Mouse (Mus musculus): ENCODE measurements at regions not wholly inside any gene's neighbourhood (a gene's known extent, or its start where the extent isn't known, plus 50 kb on each side); places are given as distances from the start of the nearest gene placed in this dataset.
"Not testable (repeated sequence)": the region's sequence is repeated elsewhere in the genome, so short reads cannot be mapped to it uniquely, and the experiment has no call there.

DNA sequence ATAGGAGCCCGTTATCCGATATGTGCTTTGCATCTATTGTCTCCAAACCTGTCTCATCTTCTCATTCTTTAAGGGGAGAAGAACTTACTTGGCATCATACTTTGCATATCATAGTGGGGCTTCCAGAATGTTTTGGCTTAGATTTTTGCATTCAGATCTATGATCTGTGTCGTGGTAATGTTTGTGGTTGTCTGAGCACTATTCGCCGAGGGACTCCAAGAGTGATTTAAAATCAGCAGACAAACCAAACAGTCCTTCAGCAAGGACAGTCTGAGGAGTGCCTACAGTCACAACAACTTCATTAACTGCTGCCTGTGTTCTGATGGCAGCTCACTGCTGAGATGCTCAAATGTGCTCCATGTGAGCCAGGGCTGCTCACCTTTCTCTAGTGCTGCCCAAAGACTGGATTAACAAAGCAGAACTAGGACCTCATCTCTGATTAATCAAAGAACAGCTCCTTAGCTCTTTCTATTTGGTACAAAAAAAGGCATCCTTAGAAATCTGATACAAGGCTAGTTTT is 182.5 kb downstream of the Enc1 start:
- DNase-seq (ENCODE audit: low spot score), result no peak

DNA sequence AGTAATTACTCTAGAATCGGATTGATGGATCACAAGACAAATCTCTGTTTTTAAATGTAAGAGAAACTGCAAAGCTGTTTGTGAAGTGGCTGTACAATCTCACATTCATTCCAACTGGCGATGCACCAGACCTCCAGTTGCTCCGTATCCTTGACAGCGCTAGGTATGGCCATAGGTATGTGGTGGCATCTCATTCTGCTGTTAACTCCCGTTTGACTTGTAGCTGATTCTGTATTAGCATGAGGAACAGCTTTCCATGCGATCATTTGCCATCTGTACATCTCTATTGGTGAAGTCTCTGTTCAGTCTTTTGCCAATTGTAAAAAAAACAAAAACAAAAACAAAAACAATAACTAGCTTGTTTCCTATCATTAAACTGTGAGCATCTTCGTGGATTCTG is 182.0 kb downstream of the Enc1 start:
- DNase-seq (ENCODE audit: low spot score), result no peak

DNA sequence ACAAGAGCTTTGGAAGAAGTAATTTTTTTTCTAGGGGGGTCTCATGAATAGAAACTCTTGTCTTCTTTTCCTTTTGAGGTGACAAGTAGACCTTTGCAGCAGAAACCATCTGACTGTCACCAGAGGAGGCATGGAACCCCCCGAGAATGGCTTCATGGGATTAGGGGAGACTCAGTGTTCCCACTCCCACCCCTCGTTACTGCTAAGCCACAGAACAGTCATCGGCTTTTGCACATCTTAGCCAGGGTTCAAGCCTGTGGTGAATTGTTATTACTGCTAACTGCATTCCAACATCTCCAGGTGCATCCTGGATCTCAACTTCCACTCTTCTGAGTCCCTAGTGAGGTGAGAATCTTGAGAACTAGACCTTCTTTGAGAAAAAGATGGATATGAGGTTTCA is 180.9 kb downstream of the Enc1 start:
- DNase-seq (ENCODE audit: low spot score), result no peak

DNA sequence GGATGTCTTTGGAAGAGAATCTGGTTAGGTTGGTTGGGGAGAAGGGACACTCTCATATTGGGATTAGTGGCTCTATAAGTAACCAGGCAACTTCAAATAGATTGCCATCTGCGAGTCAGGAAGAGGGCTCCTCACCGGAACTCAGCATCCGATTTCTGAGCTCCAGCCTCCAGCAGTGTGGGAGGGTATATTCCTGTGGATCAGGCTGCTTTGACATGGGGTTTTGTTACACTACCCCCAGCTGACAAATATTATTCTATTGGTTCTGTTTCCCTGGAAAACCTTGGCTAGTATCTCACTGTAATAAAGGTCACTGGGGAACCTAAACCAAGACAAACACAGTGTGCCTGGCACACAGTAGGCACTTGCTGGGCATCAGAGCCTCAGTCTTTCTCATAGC is 179.9 kb downstream of the Enc1 start:
- no peak for DNase-seq (ENCODE audit: low spot score)

DNA sequence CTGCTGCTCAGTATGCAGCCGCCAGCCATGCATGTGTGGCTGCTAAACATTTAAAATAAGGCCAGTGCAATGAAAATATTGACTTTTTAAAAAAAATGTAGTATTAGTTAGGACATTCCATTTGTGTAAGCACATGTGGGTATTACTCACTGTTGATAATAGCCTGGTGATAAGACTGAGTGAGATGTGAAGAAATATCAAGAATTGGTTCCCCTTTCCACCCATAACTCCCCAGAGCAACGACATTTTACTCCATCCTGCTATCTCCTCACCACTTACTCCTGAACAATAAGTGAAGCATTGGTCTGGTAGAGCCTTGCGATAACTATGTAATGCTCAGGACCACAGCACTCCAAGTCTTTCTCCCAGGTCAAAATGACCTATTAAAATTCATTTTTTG is 178.2 kb downstream of the Enc1 start:
- no peak for DNase-seq (ENCODE audit: low spot score)

DNA sequence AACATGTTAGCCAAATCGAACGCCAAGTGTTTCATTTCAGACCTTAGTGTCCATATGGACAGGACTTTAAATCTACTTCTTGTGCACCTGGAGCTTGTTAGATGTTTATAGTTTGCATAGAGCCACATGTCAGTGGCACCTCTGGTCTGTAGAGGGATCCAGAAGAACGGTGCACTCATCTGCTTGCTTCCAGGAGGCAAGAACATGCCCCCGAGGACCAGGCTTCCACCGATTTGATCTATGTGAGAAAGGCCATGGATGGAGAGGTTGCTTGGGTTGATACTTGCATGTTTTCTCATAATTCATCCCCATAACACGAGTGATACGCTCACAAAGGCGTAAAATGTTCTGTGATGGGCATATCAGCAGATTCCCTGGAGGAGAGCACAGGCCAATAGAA is 177.8 kb downstream of the Enc1 start:
- DNase-seq (ENCODE audit: low spot score), result no peak

DNA sequence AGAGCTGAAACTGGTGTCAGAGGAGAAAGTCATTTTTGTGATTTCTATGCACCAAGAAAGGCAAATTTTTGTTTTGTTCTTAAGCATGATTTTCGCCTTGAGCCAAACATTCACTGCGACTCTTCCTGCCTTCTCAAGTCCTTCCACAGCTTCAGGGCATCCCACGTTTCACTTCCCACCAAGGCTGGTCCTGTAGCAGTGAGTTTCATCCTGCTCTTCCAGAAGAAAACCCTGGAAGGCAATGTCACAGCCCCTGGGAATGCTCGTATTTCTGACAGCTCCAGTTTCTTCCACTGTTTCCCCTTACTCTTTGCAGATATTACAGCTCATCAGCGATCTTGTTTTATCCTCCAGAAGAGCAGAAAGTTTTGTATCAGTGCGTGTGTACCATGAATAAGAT is 177.2 kb downstream of the Enc1 start:
- DNase-seq (ENCODE audit: low spot score), result no peak

DNA sequence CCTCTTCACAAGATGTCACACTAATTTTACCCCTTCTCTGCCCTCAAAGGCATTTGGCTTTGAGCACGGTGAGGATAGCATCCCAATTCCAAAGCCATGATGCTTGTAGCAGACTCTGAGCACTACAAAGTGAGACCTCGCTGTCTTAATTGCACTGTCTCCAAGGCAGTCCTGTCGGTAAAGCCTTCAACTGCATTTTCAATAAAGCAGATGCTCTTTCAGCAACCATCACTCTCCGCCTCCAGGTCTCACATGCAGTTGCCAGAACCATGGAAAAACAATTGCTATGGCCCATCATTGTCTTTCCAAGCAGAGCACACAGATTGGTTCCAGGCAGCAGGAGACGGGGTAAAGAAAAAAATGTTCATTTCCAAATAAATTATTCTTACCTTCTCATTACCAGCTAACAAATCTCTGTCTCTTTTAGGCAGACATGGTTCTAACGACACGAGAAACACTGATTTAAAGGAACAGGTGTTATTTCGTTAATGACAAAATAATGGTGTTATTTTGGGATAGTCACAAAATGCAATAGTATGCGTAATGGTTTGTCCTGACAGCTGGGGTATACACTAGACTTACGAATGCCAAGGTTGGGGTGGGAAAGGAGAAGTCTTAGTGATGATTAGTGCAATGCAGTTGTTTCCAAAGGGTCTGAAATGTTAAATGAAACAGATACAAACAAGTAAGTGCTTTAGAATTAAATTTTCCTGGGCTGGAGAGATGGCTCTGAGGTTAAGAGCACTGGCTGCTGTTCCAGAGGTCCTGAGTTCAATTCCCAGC is 175.2 kb downstream of the Enc1 start:
- DNase-seq (ENCODE audit: low spot score), result no peak

DNA sequence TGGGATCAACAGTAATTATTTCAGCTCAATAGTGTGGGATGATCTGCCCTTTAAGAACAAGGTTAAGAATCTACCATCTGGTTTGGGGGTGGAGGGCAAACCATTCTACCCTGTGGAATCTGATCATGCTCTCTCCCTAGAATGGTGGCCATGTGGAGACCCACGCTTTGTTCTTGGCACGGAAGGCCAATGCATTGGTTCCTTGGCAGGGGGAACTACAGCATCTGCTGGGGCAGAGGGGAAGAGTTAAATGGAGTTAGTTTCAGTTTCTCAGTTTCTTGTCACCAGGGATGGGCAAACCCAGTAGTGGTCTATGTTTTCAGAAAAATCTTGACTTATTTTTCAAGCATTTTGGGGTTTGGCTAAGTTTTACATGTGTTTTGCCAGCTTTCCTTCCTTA is 174.5 kb downstream of the Enc1 start:
- no peak for DNase-seq (ENCODE audit: low spot score)

DNA sequence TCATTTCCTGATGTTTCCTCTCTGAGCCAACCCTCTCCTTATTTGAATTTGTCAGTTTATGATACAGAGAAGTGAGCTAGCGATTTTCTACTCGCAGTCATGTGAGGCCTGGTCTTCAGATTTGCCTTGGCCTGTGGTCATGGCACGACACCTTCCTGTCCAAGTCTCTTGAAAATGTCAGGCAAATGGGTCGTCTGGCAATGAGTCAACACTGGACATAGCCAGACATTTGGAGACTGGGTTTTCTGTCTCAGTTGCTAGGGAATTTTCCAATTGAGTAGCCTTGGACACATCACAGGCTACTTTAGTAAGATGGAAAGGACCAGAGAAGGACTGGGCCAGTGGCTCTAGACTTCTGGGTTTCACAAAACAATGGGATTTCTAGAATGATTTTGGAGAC is 171.2 kb downstream of the Enc1 start:
- DNase-seq (ENCODE audit: low spot score), result no peak

DNA sequence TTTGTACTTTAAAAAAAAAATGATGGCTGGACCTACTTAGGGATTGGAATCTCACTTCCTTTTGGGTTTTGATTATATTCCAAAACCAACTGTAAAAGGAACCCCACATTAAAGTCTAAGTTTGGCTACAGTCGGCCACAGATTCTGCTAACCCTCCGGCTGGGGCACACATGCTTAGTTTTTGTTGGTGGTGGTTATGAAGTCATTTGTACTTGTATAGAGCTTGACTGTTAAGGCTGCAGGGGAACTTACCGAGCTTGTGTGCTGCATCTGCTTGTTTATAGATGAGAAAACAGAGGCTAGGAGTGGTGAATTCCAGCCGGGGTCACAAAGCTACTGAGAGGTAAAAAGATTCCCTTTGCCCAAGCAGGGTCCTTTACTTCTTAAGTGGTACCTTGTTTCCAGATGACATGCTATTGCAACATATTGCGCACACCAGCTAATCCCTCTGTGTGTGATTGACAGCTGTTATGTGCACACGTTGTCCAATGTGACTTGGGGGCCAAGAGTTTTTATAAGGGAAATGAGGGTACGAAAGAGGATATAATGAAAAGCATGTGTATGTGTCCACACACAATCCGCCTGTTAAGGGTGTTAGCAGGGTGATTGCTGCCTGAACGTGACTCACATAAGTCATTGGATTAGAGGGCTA is 169.8 kb downstream of the Enc1 start:
- DNase-seq (ENCODE audit: low spot score), result no peak

DNA sequence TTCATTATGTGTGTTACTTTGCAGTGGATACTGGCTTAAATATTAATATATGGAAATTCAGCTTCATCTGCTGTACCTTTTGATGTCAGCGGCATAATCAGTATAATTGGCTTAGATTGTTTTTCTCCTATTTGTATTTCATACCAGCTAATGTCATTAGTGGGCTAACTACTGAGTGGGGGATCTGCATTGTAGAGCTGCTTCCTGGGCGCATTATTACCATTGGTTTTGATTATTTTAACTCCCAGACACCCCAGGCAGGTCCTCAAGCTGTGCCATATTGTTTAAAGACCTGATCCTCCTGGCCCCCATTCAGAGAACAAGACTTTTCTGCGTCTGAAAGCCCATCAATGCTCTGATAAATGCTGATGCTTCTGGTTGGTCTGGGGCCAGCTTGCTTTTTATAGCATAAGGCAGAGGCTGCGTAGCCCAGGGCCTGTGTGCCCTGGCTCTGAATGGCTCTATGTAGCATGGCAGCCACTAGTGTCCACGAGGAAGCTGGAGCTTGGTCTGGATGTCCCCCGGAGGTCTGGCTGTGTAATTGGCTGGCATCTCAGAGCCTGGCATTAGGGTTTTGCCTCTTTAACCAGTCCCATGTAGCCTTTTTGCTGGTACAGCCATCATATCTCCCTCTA is 169.1 kb downstream of the Enc1 start:
- no peak for DNase-seq (ENCODE audit: low spot score)

DNA sequence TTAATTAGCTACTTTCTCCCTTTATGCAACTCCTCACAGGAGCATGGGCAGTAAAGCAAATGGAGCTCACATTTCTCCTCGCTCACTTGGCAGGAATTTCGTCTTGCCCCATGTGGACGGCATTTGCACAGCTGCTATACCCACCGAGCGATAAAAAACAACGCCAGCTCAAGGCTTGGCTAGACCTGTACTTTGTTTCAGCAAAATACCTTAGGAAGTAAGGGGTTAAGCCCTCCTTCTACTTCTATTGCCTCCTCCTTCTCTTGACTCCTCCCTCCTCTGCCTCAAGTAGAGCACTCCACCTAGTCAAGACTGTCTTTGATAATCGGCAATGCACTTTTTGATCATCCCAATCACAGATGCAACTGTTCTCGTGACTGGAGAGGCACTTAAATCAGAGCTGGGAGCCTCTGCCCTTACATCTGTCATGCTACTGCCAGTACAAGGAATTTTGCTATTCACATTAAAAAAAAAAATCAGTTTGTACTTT is 168.4 kb downstream of the Enc1 start:
- DNase-seq (ENCODE audit: low spot score), result no peak

DNA sequence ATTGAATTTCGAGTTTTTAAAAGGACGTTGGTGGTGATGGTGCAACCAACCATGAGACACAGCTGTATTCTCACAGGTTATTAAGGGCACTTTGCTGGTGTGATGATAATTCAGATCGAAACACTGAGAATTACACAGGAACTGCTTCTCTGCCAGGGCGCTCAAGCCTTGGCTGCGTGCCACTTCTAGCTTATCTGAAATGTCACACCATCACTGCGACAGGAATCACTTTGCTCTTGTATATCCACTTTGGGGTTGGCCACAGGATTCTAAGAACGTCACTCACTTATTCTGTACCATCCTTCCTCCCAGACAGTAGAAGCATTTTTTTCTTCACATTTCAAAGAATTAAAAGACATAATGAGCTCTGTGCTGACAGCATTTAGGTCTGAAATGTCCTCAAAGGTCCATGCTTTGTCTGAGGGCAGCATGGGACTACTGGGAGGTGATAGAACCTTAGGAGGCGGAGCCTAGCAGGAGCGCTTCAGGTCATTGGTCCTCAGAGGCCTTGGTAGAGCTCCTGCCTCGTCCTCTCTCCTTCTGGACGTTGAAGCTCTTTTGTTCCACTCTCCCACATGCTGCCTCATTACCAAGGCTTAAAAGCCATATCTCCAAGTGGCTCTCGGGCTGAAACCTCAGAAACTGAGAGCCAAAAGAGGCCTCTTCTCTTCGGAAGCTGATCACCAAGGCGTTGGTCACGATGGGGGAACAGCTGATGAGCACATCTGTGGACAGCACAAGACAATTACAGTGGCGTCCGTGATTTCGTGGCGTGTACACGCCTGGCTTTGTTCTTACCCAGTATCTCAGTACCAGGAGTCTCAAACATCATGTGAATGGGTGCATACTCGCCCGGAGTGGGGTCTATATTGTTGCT is 167.7 kb downstream of the Enc1 start:
- DNase-seq (ENCODE audit: low spot score), result no peak

DNA sequence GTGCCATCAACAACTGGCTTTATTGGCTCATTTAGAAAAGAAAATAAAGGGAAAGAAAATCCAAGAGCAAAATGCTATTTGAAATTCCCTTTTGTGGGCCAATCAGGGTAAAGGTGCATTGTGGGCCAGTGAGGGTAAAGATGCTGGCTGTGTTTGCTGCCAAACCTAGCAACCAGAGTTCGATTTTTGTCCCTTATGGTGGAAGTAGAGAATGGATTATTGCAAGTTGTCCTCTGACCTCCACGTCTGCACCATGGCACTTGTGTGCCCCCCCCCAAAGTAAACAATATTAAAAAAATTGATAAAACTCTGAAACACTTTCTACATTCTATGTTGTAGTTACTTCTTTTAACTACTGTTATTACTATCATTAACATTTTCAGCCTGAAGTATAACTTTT is 166.9 kb downstream of the Enc1 start:
- DNase-seq (ENCODE audit: low spot score), result no peak

DNA sequence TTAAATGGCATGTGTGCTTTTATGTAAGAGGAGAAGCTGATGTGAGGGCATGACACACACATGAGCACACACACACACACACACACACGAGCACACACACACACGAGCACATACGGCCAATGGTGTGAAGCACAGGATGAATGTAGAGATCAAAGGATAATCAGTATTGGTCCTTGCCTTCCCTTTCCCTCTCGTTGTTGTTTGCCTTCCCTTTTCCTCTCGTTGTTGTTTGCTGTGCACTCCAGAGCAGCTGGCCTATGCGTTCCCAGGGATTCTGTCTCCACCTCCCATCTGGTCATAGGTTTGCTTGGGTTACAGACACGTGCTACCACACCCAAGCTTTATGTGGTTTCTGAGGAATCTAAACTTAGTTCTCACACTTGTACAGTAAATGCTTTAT is 165.8 kb downstream of the Enc1 start:
- no peak for DNase-seq (ENCODE audit: low spot score)

DNA sequence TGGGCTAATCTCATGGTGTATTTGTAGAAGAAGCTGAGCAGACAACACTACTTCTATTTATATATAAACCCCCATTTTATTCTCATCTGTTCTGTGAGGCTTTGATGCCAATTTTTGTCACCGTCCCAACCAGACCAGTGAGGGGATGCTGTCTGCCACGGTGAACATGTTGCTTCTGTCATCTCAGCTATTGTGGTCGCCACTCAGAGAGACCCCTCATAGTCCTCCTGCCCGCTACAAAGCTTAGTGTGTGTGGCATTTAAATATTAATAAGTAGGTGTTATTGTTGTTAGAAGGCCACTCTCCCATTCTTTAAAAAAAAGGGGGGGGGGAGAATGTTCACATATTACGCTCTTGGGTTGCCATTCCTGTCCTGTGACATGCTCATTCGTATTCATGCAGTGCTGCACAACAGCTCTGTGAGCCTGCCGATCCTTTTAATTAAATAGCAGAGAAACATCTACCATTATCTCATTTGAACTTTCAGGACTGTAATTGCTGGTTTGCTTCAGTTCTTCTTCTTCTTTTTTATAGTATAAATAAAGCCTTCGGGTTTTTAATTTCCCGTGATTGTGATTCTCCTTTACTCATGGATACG is 161.4 kb downstream of the Enc1 start:
- DNase-seq (ENCODE audit: low spot score), result no peak

DNA sequence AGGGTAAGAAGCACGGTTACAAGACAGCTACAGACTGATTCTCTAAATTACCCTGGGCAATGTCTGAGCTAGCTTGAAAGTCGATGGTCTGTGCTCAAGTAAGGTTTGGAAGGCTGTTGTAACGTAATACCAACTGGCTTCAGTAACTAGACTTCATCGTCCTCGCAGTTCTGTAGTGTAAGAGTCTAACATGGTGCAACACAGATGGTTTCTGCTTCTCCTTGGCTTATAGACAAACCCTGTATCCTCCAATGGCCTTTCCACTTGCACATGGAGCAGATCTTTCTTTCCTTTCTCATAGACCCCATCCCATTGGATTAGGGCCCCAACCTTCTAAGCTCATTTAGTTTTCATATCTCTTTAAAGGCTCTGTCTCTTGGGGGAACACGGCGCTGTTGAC is 160.7 kb downstream of the Enc1 start:
- DNase-seq (ENCODE audit: low spot score), result no peak

DNA sequence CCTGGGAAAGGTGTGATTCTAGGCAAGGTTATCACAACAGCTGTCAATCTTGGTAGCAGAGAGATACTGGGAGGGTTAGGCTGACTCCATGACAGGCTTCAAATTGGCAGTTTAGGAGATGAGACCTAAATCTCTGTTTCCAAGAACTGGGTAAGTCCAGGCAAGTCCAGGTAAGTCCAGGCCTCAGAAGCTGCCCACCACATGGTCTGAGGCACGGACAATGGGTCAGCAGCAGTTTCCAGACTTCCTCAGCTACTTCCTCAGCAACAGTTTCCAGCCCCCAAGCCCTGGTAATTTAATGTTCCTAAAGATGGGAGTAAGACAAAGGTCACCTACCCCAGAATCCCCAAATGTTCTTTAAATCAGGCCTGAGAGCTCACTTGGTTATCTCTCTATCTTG is 157.1 kb downstream of the Enc1 start:
- DNase-seq (ENCODE audit: low spot score), result no peak

DNA sequence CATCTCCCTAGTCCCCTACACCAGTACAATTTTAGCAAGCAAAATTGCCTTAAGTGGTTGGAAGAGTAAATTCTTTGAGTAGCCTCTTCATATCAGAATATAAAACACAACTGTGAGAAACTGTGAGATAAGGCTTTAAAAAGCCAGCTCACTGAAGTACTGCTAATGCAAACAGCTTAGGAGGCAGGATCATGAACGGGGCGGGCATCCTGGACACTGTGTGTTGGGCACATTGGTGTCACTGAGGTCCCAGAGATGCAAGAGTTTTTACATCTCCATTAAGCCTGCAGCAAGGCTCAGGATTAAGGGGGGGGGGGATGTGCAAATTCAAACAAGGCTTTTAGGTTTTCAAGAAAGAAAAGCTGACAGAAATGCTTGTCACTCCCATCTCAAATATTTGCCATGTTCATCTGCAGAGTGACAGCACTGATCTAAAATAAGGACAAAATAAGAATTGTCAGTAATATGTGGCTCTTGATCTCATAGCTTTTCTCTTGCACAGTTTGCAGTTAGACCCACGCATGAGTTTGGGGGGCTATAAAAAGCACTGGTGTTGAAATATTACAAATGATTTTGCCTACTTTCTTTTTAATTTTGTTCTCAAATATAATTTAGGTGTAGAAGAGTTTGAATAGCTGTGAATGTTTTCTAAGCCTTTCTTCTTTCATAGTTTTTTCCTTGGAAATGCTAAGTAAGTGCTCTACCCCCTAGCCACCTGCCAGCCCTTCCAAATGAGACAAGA is 156.2 kb downstream of the Enc1 start:
- DNase-seq (ENCODE audit: low spot score), result no peak

DNA sequence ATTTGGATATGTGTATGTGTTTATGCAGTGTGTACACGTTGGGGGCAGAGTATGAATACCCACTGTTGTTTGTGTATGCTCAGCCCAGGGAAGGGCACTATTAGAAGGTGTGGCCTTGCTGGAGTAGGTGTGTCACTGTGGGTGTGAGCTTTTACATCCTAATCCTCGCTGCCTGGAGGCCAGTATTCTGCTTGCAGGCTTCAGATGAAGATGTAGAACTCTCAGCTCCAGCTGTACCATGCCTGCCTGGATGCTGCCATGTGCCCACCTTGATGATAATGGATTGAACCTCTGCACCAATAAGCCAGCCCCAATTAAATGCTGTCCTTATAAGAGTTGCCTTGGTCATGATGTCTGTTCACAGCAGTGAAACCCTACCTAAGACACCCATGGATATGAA is 155.4 kb downstream of the Enc1 start:
- DNase-seq (ENCODE audit: low spot score), result not testable (repeated sequence)

Measured in urinary bladder, postnatal 10 days (tissue).